Mouse (Mus musculus) gastrocnemius, adult 8-10 months (tissue): ENCODE data around the gene Lce1m. TPM values are rescaled to one million over a fixed set of nuclear protein-coding genes. Genes with fewer than 3 reads are reported as not detected.
A peak's percentile ranks its signal among the peaks of the same experiment; 100 is the strongest.
"Not testable (repeated sequence)": the region's sequence is repeated elsewhere in the genome, so short reads cannot be mapped to it uniquely, and the experiment has no call there.

ENCODE experiments used
- DNase-seq, 2 experiments: peaks; one replicate each; pipeline ENCODE4 v3.0.0; 2022; ENCODE audit warnings: low spot score in 2 of 2
- total RNA-seq, 4 experiments: library from RNA; stranded (reverse); gene quantifications; 2 replicates each; pipeline ENCODE4 v1.2.4; 2022

The Lce1m gene
- total RNA-seq, result not detected

- DNase-seq, result no peak
Observed at GRCm38 (mm10) chr3:93018960-93019359, at the start of gene Lce1m. Gene Lce1m, minus strand, starts transcription at chr3:93019060.

- DNase-seq, result not testable (repeated sequence)
Observed at GRCm38 (mm10) chr3:93068523-93068922, 49.7 kb upstream of the Lce1m start, which contains the start of gene Gm4858. Gene Gm4858, plus strand, starts transcription at chr3:93068823.

- DNase-seq, result no peak
Observed at GRCm38 (mm10) chr3:93052826-93053474, 34.1 kb upstream of the Lce1m start.

GRCm38 (mm10) chr3:93050182-93050581 lies 31.3 kb upstream of the Lce1m start:
- DNase-seq, result no peak

- DNase-seq, result no peak
Observed at GRCm38 (mm10) chr3:93031450-93031849, 12.6 kb upstream of the Lce1m start.

GRCm38 (mm10) chr3:93025486-93025885 lies 6.6 kb upstream of the Lce1m start:
- DNase-seq, result no peak

- DNase-seq, result no peak
Observed at GRCm38 (mm10) chr3:93023411-93024184, 4.7 kb upstream of the Lce1m start.

- DNase-seq, result no peak
Observed at GRCm38 (mm10) chr3:93021171-93021570, 2.3 kb upstream of the Lce1m start.

GRCm38 (mm10) chr3:93015460-93016104 lies 3.3 kb downstream of the Lce1m start, which contains the start of gene Crct1:
Gene Crct1, minus strand, starts transcription at chr3:93015687.
- no peak for DNase-seq

- DNase-seq, result no peak
Observed at GRCm38 (mm10) chr3:93014871-93015270, 4.0 kb downstream of the Lce1m start.

GRCm38 (mm10) chr3:93014378-93014801 lies 4.5 kb downstream of the Lce1m start:
- no peak for DNase-seq

- DNase-seq, result no peak
Observed at GRCm38 (mm10) chr3:93002843-93003242, 16.0 kb downstream of the Lce1m start.

- no peak for DNase-seq
Observed at GRCm38 (mm10) chr3:93000621-93001020, 18.2 kb downstream of the Lce1m start.

GRCm38 (mm10) chr3:92998691-92999090 lies 20.2 kb downstream of the Lce1m start:
- peak in 1 of 2 experiments; percentile 4 for DNase-seq

- DNase-seq, result no peak
Observed at GRCm38 (mm10) chr3:92991926-92992325, 26.9 kb downstream of the Lce1m start, which contains the start of gene Lce3f. Gene Lce3f, plus strand, starts transcription at chr3:92992226.

GRCm38 (mm10) chr3:92978484-92978883 lies 40.4 kb downstream of the Lce1m start:
- DNase-seq, result no peak

Other genes with a start within 250 kb of the Lce1m start
- not detected for gene Lce1i, start 240.2 kb downstream of the Lce1m start, total RNA-seq
- not detected for gene Lce1j, start 228.5 kb downstream of the Lce1m start, total RNA-seq
- gene Lce1k, start 211.2 kb downstream of the Lce1m start, total RNA-seq, result not detected
- gene Kprp, start 191.8 kb downstream of the Lce1m start, total RNA-seq, result not detected
- gene Lce1l, start 167.8 kb downstream of the Lce1m start, total RNA-seq, result not detected
- not detected for gene 2310050C09Rik, start 148.8 kb downstream of the Lce1m start, total RNA-seq
- gene Lce3a, start 92.8 kb downstream of the Lce1m start, total RNA-seq, result not detected
- not detected for gene Lce3b, start 86.1 kb downstream of the Lce1m start, total RNA-seq
- gene Lce3c, start 74.6 kb downstream of the Lce1m start, total RNA-seq, result not detected
- gene Lce3d, start 61.7 kb downstream of the Lce1m start, total RNA-seq, result not detected
- gene Lce3e, start 52.0 kb downstream of the Lce1m start, total RNA-seq, result not detected
- gene Lce3f, start 26.8 kb downstream of the Lce1m start, total RNA-seq, result not detected
- not detected for gene Crct1, start 3.4 kb downstream of the Lce1m start, total RNA-seq
- not detected for gene Gm4858, start 49.8 kb upstream of the Lce1m start, total RNA-seq
- gene Crnn, start 125.7 kb upstream of the Lce1m start, total RNA-seq, result not detected
- gene Flg2, start 178.2 kb upstream of the Lce1m start, total RNA-seq, result not detected